Mouse (Mus musculus): Measurements from ENCODE around the gene Ccdc182.

The Ccdc182 gene

GRCm38 (mm10) chr11:88281428-88282119 lies 12.3 kb upstream of the Ccdc182 start:
- no peak for DNase-seq (ENCODE audit: low read depth, low spot score)

GRCm38 (mm10) chr11:88282516-88282915 lies 11.3 kb upstream of the Ccdc182 start:
- no peak for DNase-seq (ENCODE audit: low read depth, low spot score)

- no peak for DNase-seq (ENCODE audit: low read depth, low spot score)
Measured at GRCm38 (mm10) chr11:88286019-88286418, 7.8 kb upstream of the Ccdc182 start.

GRCm38 (mm10) chr11:88288400-88288799 lies 5.5 kb upstream of the Ccdc182 start:
- no peak for DNase-seq (ENCODE audit: low read depth, low spot score)

GRCm38 (mm10) chr11:88288805-88289340 lies 5.0 kb upstream of the Ccdc182 start:
- no peak for DNase-seq (ENCODE audit: low read depth, low spot score)

GRCm38 (mm10) chr11:88291245-88291644 lies 2.6 kb upstream of the Ccdc182 start:
- DNase-seq (ENCODE audit: low read depth, low spot score) = no peak

GRCm38 (mm10) chr11:88291688-88292087 lies 2.2 kb upstream of the Ccdc182 start:
- no peak for DNase-seq (ENCODE audit: low read depth, low spot score)

GRCm38 (mm10) chr11:88294394-88294710 lies 494 bp downstream of the Ccdc182 start:
- no peak for DNase-seq (ENCODE audit: low read depth, low spot score)

GRCm38 (mm10) chr11:88295298-88295697 lies 1.4 kb downstream of the Ccdc182 start:
- DNase-seq (ENCODE audit: low read depth, low spot score) = no peak

- DNase-seq (ENCODE audit: low read depth, low spot score) = no peak
Measured at GRCm38 (mm10) chr11:88297526-88297925, 3.7 kb downstream of the Ccdc182 start.

GRCm38 (mm10) chr11:88299345-88299744 lies 5.5 kb downstream of the Ccdc182 start:
- DNase-seq (ENCODE audit: low read depth, low spot score) = no peak

- no peak for DNase-seq (ENCODE audit: low read depth, low spot score)
Measured at GRCm38 (mm10) chr11:88301619-88302018, 7.8 kb downstream of the Ccdc182 start.

GRCm38 (mm10) chr11:88305759-88306158 lies 11.9 kb downstream of the Ccdc182 start:
- no peak for DNase-seq (ENCODE audit: low read depth, low spot score)

GRCm38 (mm10) chr11:88307616-88308543 lies 14.0 kb downstream of the Ccdc182 start:
- no peak for DNase-seq (ENCODE audit: low read depth, low spot score)

- no peak for DNase-seq (ENCODE audit: low read depth, low spot score)
Measured at GRCm38 (mm10) chr11:88309059-88309700, 15.3 kb downstream of the Ccdc182 start.

- no peak for DNase-seq (ENCODE audit: low read depth, low spot score)
Measured at GRCm38 (mm10) chr11:88310773-88311172, 16.9 kb downstream of the Ccdc182 start.

- no peak for DNase-seq (ENCODE audit: low read depth, low spot score)
Measured at GRCm38 (mm10) chr11:88311606-88312005, 17.7 kb downstream of the Ccdc182 start.

- no peak for DNase-seq (ENCODE audit: low read depth, low spot score)
Measured at GRCm38 (mm10) chr11:88313512-88313911, 19.7 kb downstream of the Ccdc182 start.

GRCm38 (mm10) chr11:88314471-88314870 lies 20.6 kb downstream of the Ccdc182 start:
- no peak for DNase-seq (ENCODE audit: low read depth, low spot score)

GRCm38 (mm10) chr11:88315393-88315792 lies 21.5 kb downstream of the Ccdc182 start:
- DNase-seq (ENCODE audit: low read depth, low spot score) = no peak

- DNase-seq (ENCODE audit: low read depth, low spot score) = no peak
Measured at GRCm38 (mm10) chr11:88318850-88319249, 25.0 kb downstream of the Ccdc182 start.

- no peak for DNase-seq (ENCODE audit: low read depth, low spot score)
Measured at GRCm38 (mm10) chr11:88327016-88327415, 33.2 kb downstream of the Ccdc182 start.

All from embryo, embryonic 11.5 days (tissue).